Mouse (Mus musculus): Measurements from ENCODE around the gene Snapc5. TPM values are rescaled to one million over a fixed set of nuclear protein-coding genes. Genes with fewer than 3 reads are reported as not detected.

The Snapc5 gene
- total and polyA plus RNA-seq, 3 experiments, result 16.7 to 38.2 (median 24.9) TPM

DNA sequence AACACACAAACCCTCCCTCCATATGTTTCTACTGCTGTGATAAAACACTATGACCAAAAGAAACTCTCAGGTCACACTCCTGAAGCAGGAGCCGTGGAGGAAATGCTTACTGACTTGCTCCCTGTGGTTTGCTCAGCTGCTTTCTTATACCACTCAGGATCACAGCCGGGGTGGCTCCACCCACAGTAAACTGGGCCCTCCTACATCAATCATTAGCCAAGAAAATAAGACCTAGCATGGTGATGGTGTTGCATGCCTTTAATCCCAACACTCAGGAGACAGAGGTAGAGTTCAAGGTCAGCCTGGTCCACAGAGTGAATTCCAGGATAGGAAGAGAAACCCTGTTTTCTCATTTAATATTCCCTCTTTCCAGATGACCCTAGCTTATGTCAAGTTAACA, 20.8 kb downstream of the Snapc5 start:
- dilution Hi-C loops (cut with MboI; ENCODE audit: extremely low pct_ligation_motif_present, extremely low pct_unique_long_range_greater_than_20kb, low sequenced_read_pairs), result no loop called here
- Histone ChIP-seq H3K9ac (ENCODE audit: insufficient read depth, low read depth) (no peak overlapping the region), H3K4me3 (replicated peaks in 1 of 3; ENCODE audit: low read depth in 2 of 3, low read length in 2 of 3, poor library complexity in 1 of 3) (no peak overlapping the region), H3K9me3 (replicated peaks; ENCODE audit: low read length) (no peaks in the 10 kb centered on the region), H3K79me2 (replicated peaks; ENCODE audit: control insufficient read depth, extremely low read depth, insufficient read depth, poor library complexity, severe bottlenecking) (no peaks in the 10 kb centered on the region), H3K36me3 (replicated peaks in 1 of 2; ENCODE audit: control insufficient read depth in 1 of 2, insufficient read depth in 1 of 2, low read length in 1 of 2) (peaks cover 6 to 82% of the 10 kb centered on the region in 2 experiments), H3K27me3 (replicated peaks) (no peaks in the 10 kb centered on the region), H3K27ac (ENCODE audit: insufficient read depth, low read depth) (no peak overlapping the region), H3K4me1 (ENCODE audit: control insufficient read depth in 1 of 2, insufficient read depth in 2 of 2) (peaks cover 0 to 6% of the 10 kb centered on the region in 2 experiments; a peak in 2 of 4 replicates), H3K4me2 (ENCODE audit: insufficient read depth, low read depth, poor library complexity, severe bottlenecking) (no peak overlapping the region)
- DNase-seq (ENCODE audit: extremely low read depth), result no peak
- in situ Hi-C loops (cut with MboI; ENCODE audit: low pct_ligation_motif_present, low pct_unique_long_range_greater_than_20kb, low sequenced_read_pairs), result loop anchor here (10.0 kb wide), 1 partner anchor 55 kb away; the partner anchor contains the start of gene Map2k1
- no peak for TF ChIP-seq USF1 (IDR thresholded peaks at IDR 0.05; ENCODE audit: low read depth, low read length)
- TF ChIP-seq SMC3 (IDR thresholded peaks at IDR 0.05; ENCODE audit: low read depth, low read length), result no peak
- no peak for TF ChIP-seq TBP (conservative IDR thresholded peaks at IDR 0.05; ENCODE audit: low read depth, low read length)
- no peak for TF ChIP-seq RAD21 (IDR thresholded peaks at IDR 0.05; ENCODE audit: low read depth, low read length)
- TF ChIP-seq NRF1 (IDR thresholded peaks at IDR 0.05; ENCODE audit: low read depth, low read length), result no peak
- TF ChIP-seq GABPA (IDR thresholded peaks at IDR 0.05; ENCODE audit: insufficient replicate concordance, low read depth, low read length), result no peak

DNA sequence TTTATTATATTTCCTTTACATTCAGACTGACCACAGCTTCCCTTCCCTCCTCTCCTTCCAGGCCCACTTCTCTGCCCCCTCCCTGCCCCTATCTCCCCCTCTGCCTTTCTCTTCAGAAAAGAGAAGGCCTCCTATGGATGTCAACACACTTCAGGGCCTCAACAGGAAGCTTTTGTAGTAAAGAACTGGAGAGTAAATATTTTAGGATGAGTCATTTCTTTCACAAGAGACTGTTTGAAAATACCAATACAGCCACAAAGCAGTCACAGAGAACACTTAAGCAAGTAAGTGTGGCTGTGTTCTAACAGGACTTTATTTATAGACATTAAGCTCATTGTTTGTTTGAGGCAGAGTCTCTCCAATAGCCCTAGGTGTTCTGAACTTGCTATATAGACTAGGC, 23.3 kb downstream of the Snapc5 start:
- dilution Hi-C loops (cut with MboI; ENCODE audit: extremely low pct_ligation_motif_present, extremely low pct_unique_long_range_greater_than_20kb, low sequenced_read_pairs), result no loop called here
- Histone ChIP-seq H3K4me2 (ENCODE audit: insufficient read depth, low read depth, poor library complexity, severe bottlenecking) (no peak overlapping the region), H3K36me3 (replicated peaks in 1 of 2; ENCODE audit: control insufficient read depth in 1 of 2, insufficient read depth in 1 of 2, low read length in 1 of 2) (peaks cover 13 to 83% of the 10 kb centered on the region in 2 experiments), H3K27ac (ENCODE audit: insufficient read depth, low read depth) (no peak overlapping the region), H3K79me2 (replicated peaks; ENCODE audit: control insufficient read depth, extremely low read depth, insufficient read depth, poor library complexity, severe bottlenecking) (no peaks in the 10 kb centered on the region), H3K9me3 (replicated peaks; ENCODE audit: low read length) (no peaks in the 10 kb centered on the region), H3K9ac (ENCODE audit: insufficient read depth, low read depth) (no peak overlapping the region), H3K27me3 (replicated peaks) (no peaks in the 10 kb centered on the region), H3K4me1 (ENCODE audit: control insufficient read depth in 1 of 2, insufficient read depth in 2 of 2) (peaks cover 0 to 6% of the 10 kb centered on the region in 2 experiments; a peak in 2 of 4 replicates), H3K4me3 (replicated peaks in 1 of 3; ENCODE audit: low read depth in 2 of 3, low read length in 2 of 3, poor library complexity in 1 of 3) (no peak overlapping the region)
- no peak for DNase-seq (ENCODE audit: extremely low read depth)
- TF ChIP-seq PAX5 (IDR thresholded peaks at IDR 0.05; ENCODE audit: low read length), result no peak
- no peak for TF ChIP-seq ELF1 (IDR thresholded peaks at IDR 0.05; ENCODE audit: low read depth, low read length)
- no peak for TF ChIP-seq CHD1 (IDR thresholded peaks at IDR 0.05; ENCODE audit: low read depth, low read length)
- in situ Hi-C loops (cut with MboI; ENCODE audit: low pct_ligation_motif_present, low pct_unique_long_range_greater_than_20kb, low sequenced_read_pairs), result no loop called here

DNA sequence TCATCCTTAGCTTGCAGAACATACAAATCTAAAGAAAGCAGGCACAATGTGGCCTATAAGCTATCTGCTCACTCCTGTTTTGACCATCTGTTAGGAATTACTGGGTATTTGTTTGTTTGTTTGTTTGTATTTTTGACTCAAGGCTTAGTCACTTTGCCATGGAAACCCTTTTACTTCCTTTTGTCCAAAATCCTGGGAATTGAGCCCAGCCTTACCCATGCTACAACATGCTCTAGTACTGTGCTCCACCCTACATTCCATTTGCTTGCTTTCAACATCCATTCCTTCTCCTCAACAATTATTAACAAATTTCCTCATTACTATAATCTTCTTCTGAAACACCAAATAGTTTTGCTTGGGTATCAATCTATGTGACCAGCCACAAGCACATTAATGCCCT, 23.8 kb downstream of the Snapc5 start:
- Histone ChIP-seq H3K36me3 (replicated peaks in 1 of 2; ENCODE audit: control insufficient read depth in 1 of 2, insufficient read depth in 1 of 2, low read length in 1 of 2) (peaks cover 13 to 84% of the 10 kb centered on the region in 2 experiments), H3K4me1 (ENCODE audit: control insufficient read depth in 1 of 2, insufficient read depth in 2 of 2) (peaks cover 0 to 6% of the 10 kb centered on the region in 2 experiments; a peak in 2 of 4 replicates)
- no peak for DNase-seq (ENCODE audit: extremely low read depth)

More for the DNA sequence above, 23.8 kb downstream of the Snapc5 start:
- Histone ChIP-seq H3K9me3 (replicated peaks; ENCODE audit: low read length) (no peaks in the 10 kb centered on the region), H3K4me3 (replicated peaks in 1 of 3; ENCODE audit: low read depth in 2 of 3, low read length in 2 of 3, poor library complexity in 1 of 3) (no peak overlapping the region), H3K9ac (ENCODE audit: insufficient read depth, low read depth) (no peak overlapping the region), H3K27me3 (replicated peaks) (no peaks in the 10 kb centered on the region), H3K79me2 (replicated peaks; ENCODE audit: control insufficient read depth, extremely low read depth, insufficient read depth, poor library complexity, severe bottlenecking) (no peaks in the 10 kb centered on the region), H3K27ac (ENCODE audit: insufficient read depth, low read depth) (no peak overlapping the region), H3K4me2 (ENCODE audit: insufficient read depth, low read depth, poor library complexity, severe bottlenecking) (no peak overlapping the region)
- in situ Hi-C loops (cut with MboI; ENCODE audit: low pct_ligation_motif_present, low pct_unique_long_range_greater_than_20kb, low sequenced_read_pairs), result no loop called here
- dilution Hi-C loops (cut with MboI; ENCODE audit: extremely low pct_ligation_motif_present, extremely low pct_unique_long_range_greater_than_20kb, low sequenced_read_pairs), result no loop called here
- TF ChIP-seq RAD21 (IDR thresholded peaks at IDR 0.05; ENCODE audit: low read depth, low read length) (no peak), E2F4 (IDR thresholded peaks at IDR 0.05; ENCODE audit: insufficient replicate concordance, low read depth, low read length) (no peak), PAX5 (IDR thresholded peaks at IDR 0.05; ENCODE audit: low read length) (no peak), SMC3 (IDR thresholded peaks at IDR 0.05; ENCODE audit: low read depth, low read length) (no peak), NELFE (IDR thresholded peaks at IDR 0.05; ENCODE audit: low read depth, low read length) (no peak), MXI1 (IDR thresholded peaks at IDR 0.05; ENCODE audit: low read depth, low read length) (no peak), TBP (conservative IDR thresholded peaks at IDR 0.05; ENCODE audit: low read depth, low read length) (no peak), CHD2 (IDR thresholded peaks at IDR 0.05; ENCODE audit: low read length) (no peak), EP300 (IDR thresholded peaks at IDR 0.05; ENCODE audit: low read length) (no peak), MAX (IDR thresholded peaks at IDR 0.05; ENCODE audit: low read length) (no peak), CTCF (conservative IDR thresholded peaks at IDR 0.05 in 1 of 2, IDR thresholded peaks at IDR 0.05 in 1 of 2; ENCODE audit: low read depth in 2 of 2, low read length in 2 of 2) (no peak), ZNF384 (IDR thresholded peaks at IDR 0.05; ENCODE audit: low read depth, low read length) (no peak), MAFK (IDR thresholded peaks at IDR 0.05; ENCODE audit: insufficient replicate concordance, low read length) (no peak), KAT2A (IDR thresholded peaks at IDR 0.05; ENCODE audit: insufficient replicate concordance, low read length) (no peak), ZKSCAN1 (IDR thresholded peaks at IDR 0.05; ENCODE audit: borderline replicate concordance, low read depth, low read length) (no peak), POLR2A (IDR thresholded peaks at IDR 0.05; ENCODE audit: low read depth, low read length) (no peak)
